Mouse (Mus musculus): ENCODE data around the gene Txndc16.
A peak's percentile ranks its signal among the peaks of the same experiment; 100 is the strongest.

Txndc16 gene

DNA sequence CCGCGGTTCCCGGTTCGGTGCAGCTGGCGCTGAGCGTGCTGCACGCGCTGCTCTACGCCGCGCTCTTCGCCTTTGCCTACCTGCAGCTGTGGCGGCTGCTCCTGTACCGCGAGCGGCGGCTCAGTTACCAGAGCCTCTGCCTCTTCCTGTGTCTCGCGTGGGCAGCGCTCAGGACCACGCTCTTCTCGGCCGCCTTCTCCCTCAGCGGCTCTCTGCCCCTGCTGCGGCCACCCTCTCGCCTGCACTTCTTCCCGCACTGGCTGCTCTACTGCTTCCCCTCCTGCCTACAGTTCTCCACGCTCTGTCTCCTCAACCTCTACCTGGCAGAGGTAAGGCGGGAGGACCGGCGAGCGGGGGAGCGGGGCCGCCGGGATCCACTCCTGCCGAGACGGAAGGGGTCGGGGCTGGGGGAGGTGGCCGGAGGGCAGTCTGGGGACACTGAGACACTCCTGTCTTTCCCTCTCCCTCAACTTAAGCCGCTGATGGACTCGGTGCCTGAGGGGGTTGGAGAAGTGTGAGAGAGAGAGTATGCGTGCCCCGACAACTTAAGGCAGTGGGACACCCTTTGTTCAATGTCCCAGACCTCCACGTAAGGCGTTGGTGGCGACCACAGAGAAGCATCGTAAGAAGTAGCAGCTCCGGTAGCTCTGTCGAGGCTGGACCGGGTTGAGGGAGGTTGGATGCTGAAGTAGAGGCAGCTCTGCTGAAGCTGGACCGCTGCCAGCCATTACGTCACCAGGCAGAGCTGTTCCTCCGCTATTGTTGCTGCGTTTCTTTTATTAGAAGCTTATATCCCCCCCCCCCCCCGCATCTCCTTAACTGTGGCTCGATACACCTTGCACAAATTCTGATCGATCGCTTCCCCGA, at the start of gene Txndc16:
Gene Txndc16, minus strand, starts transcription at position 239 of the 867 bp plus-strand sequence.
- DNase-seq (ENCODE audit: low read depth, low spot score): peak; percentile 86
- no peaks in the 10 kb centered on the region for H3K27me3 ChIP-seq (ENCODE audit: control insufficient read depth, insufficient read depth, low read length, poor library complexity, severe bottlenecking)

DNA sequence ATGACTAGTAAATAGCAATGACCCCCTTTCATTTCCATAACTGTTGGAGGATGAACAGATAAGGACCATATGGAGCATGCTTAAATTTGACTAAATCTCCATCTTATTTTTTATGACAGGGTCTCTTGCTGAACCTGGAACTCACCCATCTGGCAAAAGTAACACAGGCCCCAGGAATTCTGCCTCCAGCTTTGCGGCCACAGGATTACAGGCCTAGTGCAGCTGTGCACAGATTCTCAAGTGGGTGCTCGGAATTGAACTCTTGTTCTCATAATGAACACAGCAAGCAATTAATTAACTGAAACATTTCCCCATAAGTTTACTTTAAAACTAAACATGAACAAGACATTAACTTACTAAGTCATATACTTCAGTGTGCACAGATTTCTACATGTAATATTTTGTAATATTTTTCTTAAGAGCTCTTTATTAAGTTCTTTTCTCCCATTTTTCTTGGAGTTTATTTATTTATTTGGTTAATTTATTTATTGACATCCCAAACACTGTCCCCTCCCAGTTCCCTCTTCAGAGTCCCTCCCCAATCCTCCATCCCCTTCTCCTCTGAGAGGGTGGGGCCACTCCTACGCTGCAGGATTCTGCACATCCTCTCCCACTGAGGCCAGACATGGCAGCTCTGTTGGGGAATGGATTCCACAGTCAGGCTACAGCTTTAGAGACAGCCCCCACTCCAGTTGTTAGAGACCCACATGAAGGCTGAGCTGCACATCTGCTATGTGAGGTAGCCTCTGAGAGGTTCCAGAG, 43.9 kb upstream of the Txndc16 start:
- no peaks in the 10 kb centered on the region for H3K27me3 ChIP-seq (ENCODE audit: control insufficient read depth, insufficient read depth, low read length, poor library complexity, severe bottlenecking)
- H3K36me3 ChIP-seq (ENCODE audit: control insufficient read depth, insufficient read depth, low read length, poor library complexity, severe bottlenecking): no peaks in the 10 kb centered on the region
- DNase-seq (ENCODE audit: low read depth, low spot score): no peak

More for the DNA sequence above, at the start of gene Txndc16:
- H3K36me3 ChIP-seq (ENCODE audit: control insufficient read depth, insufficient read depth, low read length, poor library complexity, severe bottlenecking): peaks cover 2% of the 10 kb centered on the region; the same call in 1 of the 2 replicates

DNA sequence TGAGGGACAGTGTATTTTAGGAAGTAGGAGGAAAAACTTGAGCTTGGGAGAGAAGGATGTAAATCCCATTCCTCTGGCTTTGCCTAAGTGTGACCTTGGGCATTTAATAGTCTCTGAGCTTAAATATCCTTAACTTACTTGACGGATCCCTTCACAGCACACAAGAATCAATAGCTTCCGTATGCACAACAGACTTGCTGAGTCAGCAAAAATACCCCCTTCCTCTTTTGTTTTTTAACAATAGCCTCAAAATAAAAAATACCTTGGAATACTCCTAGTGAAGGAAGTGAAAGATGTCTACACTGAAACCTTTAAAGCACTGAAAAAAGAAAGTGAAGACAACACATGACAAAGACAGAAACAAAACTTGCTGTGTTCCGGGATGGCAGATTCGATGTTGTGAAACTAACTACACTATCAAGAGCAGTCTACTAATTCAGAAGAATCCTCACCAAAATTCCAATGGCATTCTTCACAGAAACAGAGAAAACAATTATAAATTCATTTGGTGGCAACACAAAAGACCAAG, 31.5 kb upstream of the Txndc16 start:
- no peaks in the 10 kb centered on the region for H3K27me3 ChIP-seq (ENCODE audit: control insufficient read depth, insufficient read depth, low read length, poor library complexity, severe bottlenecking)
- DNase-seq (ENCODE audit: low read depth, low spot score): no peak
- no peaks in the 10 kb centered on the region for H3K36me3 ChIP-seq (ENCODE audit: control insufficient read depth, insufficient read depth, low read length, poor library complexity, severe bottlenecking)

DNA sequence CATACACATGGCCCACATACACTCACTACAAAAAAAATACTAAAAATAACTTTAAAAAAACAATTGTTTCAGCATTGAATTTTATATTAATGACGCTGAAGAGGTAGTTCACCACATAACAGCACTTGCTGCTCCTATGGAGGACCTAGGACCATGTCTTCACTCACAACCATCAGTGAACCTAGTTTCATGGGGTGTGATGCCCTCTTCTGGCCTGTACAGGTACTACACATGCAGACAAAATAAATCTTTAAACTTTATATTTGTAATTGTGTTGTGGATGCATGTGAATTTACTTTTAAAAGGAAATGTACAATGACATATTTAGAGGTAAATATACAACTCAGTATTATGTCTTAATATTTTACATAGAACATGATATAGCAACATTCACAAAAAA, 21.5 kb upstream of the Txndc16 start:
- H3K27me3 ChIP-seq (ENCODE audit: control insufficient read depth, insufficient read depth, low read length, poor library complexity, severe bottlenecking): no peaks in the 10 kb centered on the region
- peak; percentile 63 for DNase-seq (ENCODE audit: low read depth, low spot score)
- no peaks in the 10 kb centered on the region for H3K36me3 ChIP-seq (ENCODE audit: control insufficient read depth, insufficient read depth, low read length, poor library complexity, severe bottlenecking)

DNA sequence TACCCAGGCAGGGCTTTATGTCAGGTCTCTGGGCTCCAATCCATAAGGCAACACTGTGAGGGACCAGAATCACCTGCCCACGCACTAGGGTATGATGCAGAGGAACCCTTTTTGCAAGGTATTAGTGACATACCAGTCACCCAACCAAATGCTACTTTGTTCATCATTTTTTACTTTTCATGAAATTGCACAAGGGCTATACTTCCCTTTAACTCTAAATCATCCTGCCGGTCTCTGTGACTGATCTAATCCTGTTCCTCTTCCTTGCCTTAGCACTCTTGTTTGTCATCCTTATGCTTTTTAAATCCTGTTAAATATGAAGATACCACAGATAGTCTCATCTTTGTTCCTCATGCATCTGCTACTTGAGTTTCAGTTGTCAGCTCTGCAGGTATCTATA, 18.9 kb upstream of the Txndc16 start:
- Histone ChIP-seq H3K27me3 (ENCODE audit: control insufficient read depth, insufficient read depth, low read length, poor library complexity, severe bottlenecking) (no peaks in the 10 kb centered on the region), H3K36me3 (ENCODE audit: control insufficient read depth, insufficient read depth, low read length, poor library complexity, severe bottlenecking) (no peaks in the 10 kb centered on the region)
- no peak for DNase-seq (ENCODE audit: low read depth, low spot score)

DNA sequence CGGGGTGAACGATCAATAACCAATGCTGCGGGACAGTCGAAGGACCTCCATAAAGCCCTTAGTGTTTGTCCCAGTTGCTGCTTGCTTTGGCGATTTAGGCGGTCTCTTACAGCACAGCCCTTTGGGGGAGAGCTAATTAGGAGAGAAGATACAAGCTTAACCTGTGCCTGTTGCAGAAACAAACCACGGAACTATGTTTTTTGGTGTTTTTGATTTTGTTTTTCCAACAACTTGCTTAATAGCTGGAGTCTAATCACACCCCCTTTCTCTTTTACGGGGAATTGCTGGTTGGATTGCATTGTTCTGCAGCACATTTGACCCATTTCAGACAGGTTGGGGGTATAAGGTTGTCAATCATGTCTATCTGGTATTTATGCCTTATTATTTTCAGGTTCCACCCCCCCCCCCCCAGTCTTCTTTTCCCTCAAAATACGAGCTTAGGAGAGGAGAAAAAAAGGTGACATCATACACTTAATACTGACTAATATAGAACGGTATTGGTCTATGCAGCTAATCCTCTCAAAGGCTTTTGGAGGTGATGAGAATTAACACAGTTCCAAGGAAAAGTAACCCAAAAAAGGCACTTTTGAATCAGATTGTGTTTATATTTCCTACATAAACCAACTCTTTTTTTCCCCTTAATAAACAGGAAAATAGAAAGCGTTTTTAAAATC, 966 bp upstream of the Txndc16 start:
- Histone ChIP-seq H3K36me3 (ENCODE audit: control insufficient read depth, insufficient read depth, low read length, poor library complexity, severe bottlenecking) (no peaks in the 10 kb centered on the region), H3K27me3 (ENCODE audit: control insufficient read depth, insufficient read depth, low read length, poor library complexity, severe bottlenecking) (no peaks in the 10 kb centered on the region)
- DNase-seq (ENCODE audit: low read depth, low spot score): no peak

DNA sequence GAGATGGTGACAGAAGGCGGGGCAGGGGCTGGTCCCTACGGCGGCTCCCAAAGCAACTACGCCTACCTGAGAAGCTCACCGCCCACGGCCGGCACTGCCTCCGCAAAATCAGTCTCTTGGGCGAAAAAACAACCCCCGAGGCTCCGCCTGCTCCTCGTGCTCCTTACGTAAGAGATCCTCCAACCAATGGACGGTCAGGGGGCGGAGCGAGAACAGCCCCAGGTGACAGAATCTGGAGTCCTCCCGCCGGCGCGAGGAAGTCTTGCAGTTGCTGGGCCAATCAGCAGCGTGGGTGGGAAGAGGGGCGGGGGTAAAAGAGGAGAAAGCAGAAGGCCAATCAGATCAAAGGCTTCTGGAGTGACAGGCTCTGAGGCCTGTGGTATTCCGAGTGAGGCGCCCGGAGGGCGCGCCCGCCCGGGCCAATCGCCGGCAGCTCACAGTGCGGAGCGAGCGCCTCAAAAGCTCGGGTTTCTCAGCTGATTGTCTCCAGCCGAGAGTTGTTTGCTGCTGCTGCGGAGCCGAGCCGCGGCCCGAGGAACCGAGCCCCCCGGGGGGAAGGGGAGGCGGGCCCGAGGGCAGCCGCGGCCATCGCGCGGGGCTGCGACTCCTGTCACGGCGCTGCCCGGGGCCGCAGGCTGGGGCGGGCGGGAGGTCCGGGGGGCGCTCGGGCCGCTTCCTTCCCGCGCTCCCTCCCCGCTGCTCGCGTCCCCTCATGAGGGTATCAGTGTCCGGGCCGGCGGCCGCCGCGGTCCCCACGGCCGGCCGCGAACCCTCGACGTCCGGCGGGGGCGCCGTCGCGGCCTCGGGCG, 643 bp downstream of the Txndc16 start, which contains the start of gene Gpr137c:
Gene Gpr137c, plus strand, starts transcription at position 437 of the 809 bp plus-strand sequence.
- peaks cover 2% of the 10 kb centered on the region; the same call in 1 of the 2 replicates for H3K36me3 ChIP-seq (ENCODE audit: control insufficient read depth, insufficient read depth, low read length, poor library complexity, severe bottlenecking)
- no peaks in the 10 kb centered on the region for H3K27me3 ChIP-seq (ENCODE audit: control insufficient read depth, insufficient read depth, low read length, poor library complexity, severe bottlenecking)
- DNase-seq (ENCODE audit: low read depth, low spot score): peak; percentile 100

DNA sequence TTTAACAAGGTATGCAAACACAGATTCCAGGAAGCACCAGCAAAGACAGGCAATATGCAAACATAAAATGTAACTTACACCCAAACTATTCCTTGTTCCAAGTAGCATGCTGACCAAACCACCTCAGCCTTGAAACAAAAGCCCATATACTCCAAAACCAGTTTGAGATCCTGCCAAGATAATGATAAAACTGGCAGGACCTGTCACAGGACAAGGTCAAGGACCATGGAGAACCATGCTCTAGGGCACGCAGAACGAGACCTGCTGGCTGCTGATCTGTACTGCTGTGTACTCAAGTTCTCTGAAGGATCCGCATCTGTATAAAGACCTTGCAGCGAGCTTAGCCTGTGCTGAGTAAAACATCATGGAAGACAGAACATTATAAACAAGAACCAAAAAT, 2.4 kb downstream of the Txndc16 start:
- H3K27me3 ChIP-seq (ENCODE audit: control insufficient read depth, insufficient read depth, low read length, poor library complexity, severe bottlenecking): no peaks in the 10 kb centered on the region
- peaks cover 6% of the 10 kb centered on the region; the same call in 1 of the 2 replicates for H3K36me3 ChIP-seq (ENCODE audit: control insufficient read depth, insufficient read depth, low read length, poor library complexity, severe bottlenecking)
- peak; percentile 42 for DNase-seq (ENCODE audit: low read depth, low spot score)

DNA sequence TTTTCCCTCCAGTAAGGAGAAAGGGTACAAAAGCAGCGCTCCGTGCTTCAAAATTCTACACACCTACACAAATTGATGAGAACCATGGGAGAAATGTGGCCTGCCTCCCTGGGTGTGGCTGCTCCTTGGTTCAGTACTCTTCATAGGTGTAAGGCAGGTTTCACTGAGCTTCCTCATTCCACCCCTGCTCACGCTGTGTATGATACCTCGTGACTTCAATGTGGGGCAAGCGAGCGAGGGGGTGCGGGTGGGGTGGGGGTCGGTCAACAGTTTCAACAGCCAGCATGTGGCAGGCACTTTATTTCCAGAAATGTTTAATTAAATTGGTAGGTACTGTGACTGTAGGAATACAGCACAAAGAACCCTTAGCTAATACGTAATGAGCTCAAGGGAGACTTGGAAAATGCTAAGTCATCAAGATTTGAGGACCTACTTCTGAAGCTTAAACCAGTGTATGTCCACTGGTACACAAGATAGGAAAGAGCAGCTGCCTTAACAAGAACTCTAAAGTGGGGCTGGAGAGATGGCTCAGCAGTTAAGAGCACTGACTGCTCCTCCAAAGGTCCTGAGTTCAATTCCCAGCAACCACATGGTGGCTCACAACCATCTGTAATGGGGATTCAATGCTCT, 3.3 kb downstream of the Txndc16 start:
- peaks cover 6% of the 10 kb centered on the region; the same call in 1 of the 2 replicates for H3K36me3 ChIP-seq (ENCODE audit: control insufficient read depth, insufficient read depth, low read length, poor library complexity, severe bottlenecking)
- H3K27me3 ChIP-seq (ENCODE audit: control insufficient read depth, insufficient read depth, low read length, poor library complexity, severe bottlenecking): no peaks in the 10 kb centered on the region
- DNase-seq (ENCODE audit: low read depth, low spot score): peak; percentile 82

DNA sequence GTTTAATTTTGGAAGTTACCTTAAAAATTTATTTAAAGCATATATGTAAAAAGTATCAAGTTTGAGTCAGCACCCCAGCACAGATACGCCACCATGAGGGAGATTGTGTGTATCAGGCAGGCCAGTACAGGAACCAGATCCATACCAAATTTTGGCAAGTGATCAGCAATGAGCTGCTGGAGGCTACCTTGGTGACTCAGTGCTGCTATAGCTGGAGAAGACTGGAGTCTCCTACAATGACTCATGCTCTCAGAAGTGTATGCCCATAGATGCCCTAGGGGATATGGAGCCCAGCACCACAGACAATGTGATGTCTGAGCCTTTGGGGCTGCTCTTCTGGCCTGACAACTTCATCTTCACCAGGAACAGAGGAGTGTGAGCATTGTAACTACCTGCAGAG, 8.7 kb downstream of the Txndc16 start:
- DNase-seq (ENCODE audit: low read depth, low spot score): no peak
- Histone ChIP-seq H3K36me3 (ENCODE audit: control insufficient read depth, insufficient read depth, low read length, poor library complexity, severe bottlenecking) (peaks cover 9% of the 10 kb centered on the region; the same call in 1 of the 2 replicates), H3K27me3 (ENCODE audit: control insufficient read depth, insufficient read depth, low read length, poor library complexity, severe bottlenecking) (no peaks in the 10 kb centered on the region)

DNA sequence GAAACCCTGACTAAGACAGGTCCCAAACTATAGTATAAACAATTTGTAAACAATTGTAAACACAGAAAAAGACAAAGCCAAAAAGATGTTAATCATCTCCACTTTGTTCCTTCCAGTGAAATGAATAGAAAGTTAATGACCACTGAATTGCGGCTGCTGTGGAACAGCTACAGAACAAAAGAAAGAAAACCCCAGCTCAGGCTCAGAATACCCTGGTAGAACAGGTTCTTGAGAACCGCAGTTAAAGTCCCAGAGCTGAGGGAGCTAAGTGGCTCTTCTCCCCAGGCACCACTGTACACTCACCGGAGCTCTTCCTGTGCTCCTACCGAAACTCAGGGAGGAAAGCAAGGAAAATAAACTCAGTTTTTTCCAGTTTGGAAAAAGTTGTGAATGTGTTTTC, 9.4 kb downstream of the Txndc16 start:
- DNase-seq (ENCODE audit: low read depth, low spot score): no peak
- Histone ChIP-seq H3K36me3 (ENCODE audit: control insufficient read depth, insufficient read depth, low read length, poor library complexity, severe bottlenecking) (peaks cover 8% of the 10 kb centered on the region; the same call in 1 of the 2 replicates), H3K27me3 (ENCODE audit: control insufficient read depth, insufficient read depth, low read length, poor library complexity, severe bottlenecking) (no peaks in the 10 kb centered on the region)

DNA sequence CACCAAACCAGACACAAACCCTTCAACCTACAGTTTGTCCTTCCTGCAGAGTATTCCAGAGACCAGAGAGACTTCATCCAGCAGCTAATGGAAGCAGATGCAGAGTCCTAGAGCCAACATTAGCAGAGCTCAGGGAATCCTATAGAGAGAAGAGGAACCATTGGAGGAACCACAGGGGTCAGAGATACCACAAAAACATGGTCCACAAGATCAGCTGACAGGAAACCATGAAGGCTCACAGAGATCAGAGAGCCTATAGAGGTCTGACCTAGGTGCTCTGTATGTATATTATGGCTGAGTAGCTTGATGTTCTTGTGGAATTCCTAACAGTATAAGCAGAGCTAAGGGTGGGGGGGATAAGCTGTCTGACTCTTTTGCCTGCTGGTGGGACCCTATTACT, 19.5 kb downstream of the Txndc16 start:
- H3K36me3 ChIP-seq (ENCODE audit: control insufficient read depth, insufficient read depth, low read length, poor library complexity, severe bottlenecking): peaks cover 19% of the 10 kb centered on the region
- H3K27me3 ChIP-seq (ENCODE audit: control insufficient read depth, insufficient read depth, low read length, poor library complexity, severe bottlenecking): no peaks in the 10 kb centered on the region

DNA sequence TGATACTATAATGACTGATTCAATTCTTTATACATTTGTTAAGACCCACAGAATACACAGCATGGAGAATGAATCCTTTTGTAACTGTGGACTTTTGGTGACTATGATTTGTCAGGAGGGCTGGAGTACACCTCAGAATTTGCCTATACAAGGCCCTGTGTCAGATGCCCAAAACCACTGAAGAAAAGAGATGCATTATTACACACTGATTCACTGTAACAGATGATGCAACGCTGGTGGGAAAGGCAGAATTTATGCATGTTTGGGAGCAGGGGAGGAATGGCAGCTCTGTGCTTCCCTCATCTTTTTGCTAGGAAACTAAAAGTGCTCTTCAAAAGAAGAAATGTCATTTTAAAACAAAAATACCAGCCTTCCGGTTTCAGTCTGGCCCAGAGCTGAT, 29.1 kb downstream of the Txndc16 start:
- no peak for DNase-seq (ENCODE audit: low read depth, low spot score)
- Histone ChIP-seq H3K36me3 (ENCODE audit: control insufficient read depth, insufficient read depth, low read length, poor library complexity, severe bottlenecking) (peaks cover 5% of the 10 kb centered on the region; the same call in 1 of the 2 replicates), H3K27me3 (ENCODE audit: control insufficient read depth, insufficient read depth, low read length, poor library complexity, severe bottlenecking) (no peaks in the 10 kb centered on the region)

More for the DNA sequence above, 19.5 kb downstream of the Txndc16 start:
- no peak for DNase-seq (ENCODE audit: low read depth, low spot score)

All from splenic B cell, adult 2 months (primary cell).